Mouse (Mus musculus) ES-E14 (cell line): ENCODE data around the gene Acss1. TPM values are rescaled to one million over a fixed set of nuclear protein-coding genes. Genes with fewer than 3 reads are reported as not detected.

Experiments used
- DNase-seq: peaks from one replicate; pipeline ENCODE4 v3.0.0-alpha.2; 2013; ENCODE audit warnings: low read depth, low spot score
- H3K27ac ChIP-seq: 2 replicates; pipeline ENCODE4 v1.5.1; 2012; ENCODE audit warnings: low read depth, mild to moderate bottlenecking, low read length, moderate library complexity, mixed read lengths; ENCODE audit not compliant: poor library complexity, insufficient read depth, severe bottlenecking
- H3K36me3 ChIP-seq: 2 replicates; pipeline ENCODE4 v1.6.1; 2012; ENCODE audit warnings: mild to moderate bottlenecking, low read length, moderate library complexity, mixed read lengths; ENCODE audit not compliant: control insufficient read depth, poor library complexity, insufficient read depth, severe bottlenecking
- H3K4me1 ChIP-seq, 2 experiments: fragments of 150-350 bp in 1 of 2; sonication (generic) in 1 of 2; 2 replicates each; pipeline ENCODE4 v1.6.1; 2012; ENCODE audit warnings: low read length in 2 of 2, mild to moderate bottlenecking in 1 of 2, mixed read lengths in 1 of 2; ENCODE audit not compliant: control insufficient read depth in 2 of 2, insufficient read depth in 2 of 2, poor library complexity in 1 of 2
- H3K4me3 ChIP-seq, 2 experiments: fragments of 150-350 bp in 1 of 2; sonication (generic) in 1 of 2; 2 replicates each; pipeline ENCODE4 v1.5.1; 2012; ENCODE audit warnings: low read length in 2 of 2, low read depth in 1 of 2, mild to moderate bottlenecking in 1 of 2, mixed read lengths in 1 of 2; ENCODE audit not compliant: insufficient read depth in 1 of 2, poor library complexity in 1 of 2, severe bottlenecking in 1 of 2
- H3K9ac ChIP-seq: 2 replicates; pipeline ENCODE4 v1.6.1; 2012; ENCODE audit warnings: low read depth, mild to moderate bottlenecking, low read length, mixed read lengths; ENCODE audit not compliant: poor library complexity, insufficient read depth, severe bottlenecking
- H3K9me3 ChIP-seq: fragments of 150-350 bp; sonication (generic); 2 replicates; pipeline ENCODE4 v1.6.1; 2012; ENCODE audit warnings: low read depth, mild to moderate bottlenecking, low read length; ENCODE audit not compliant: control insufficient read depth, insufficient read depth
- CHD2 ChIP-seq: IDR thresholded peaks from 2 replicates; pipeline ENCODE4 v1.6.1; 2014; ENCODE audit warnings: mild to moderate bottlenecking, low read depth, low read length, inconsistent platforms
- HCFC1 ChIP-seq: IDR thresholded peaks from 2 replicates; pipeline ENCODE4 v1.6.1; 2012; ENCODE audit warnings: low read length, inconsistent platforms, borderline replicate concordance; ENCODE audit not compliant: insufficient read depth
- MAFK ChIP-seq: IDR thresholded peaks from 2 replicates; pipeline ENCODE4 v1.6.1; 2014; ENCODE audit warnings: mild to moderate bottlenecking, low read depth, low read length, inconsistent platforms; ENCODE audit not compliant: insufficient read depth
- ZC3H11A ChIP-seq: IDR thresholded peaks from 2 replicates; pipeline ENCODE4 v1.6.1; 2012; ENCODE audit warnings: low read depth, mild to moderate bottlenecking, inconsistent platforms, low read length, borderline replicate concordance
- ZNF384 ChIP-seq: IDR thresholded peaks from 2 replicates; pipeline ENCODE4 v1.6.1; 2012; ENCODE audit warnings: low read depth, low read length, inconsistent platforms
- in situ Hi-C, 2 experiments: fragments of 600-800 bp; cut with MboI; formaldehyde crosslinking; loops; one replicate each; pipeline ENCODE4 v1.15.1; 2025; ENCODE audit warnings: low sequenced_read_pairs in 2 of 2, inconsistent platforms in 1 of 2; ENCODE audit not compliant: unreplicated experiment in 2 of 2
- total RNA-seq: library from RNA; depleted of rRNA; stranded (reverse); fragments of 300-350 nt; gene quantifications from 2 replicates; pipeline ENCODE4 v1.2.3, GENCODE M21; 2012

Gene Acss1
- total RNA-seq, 1 experiment: 3.2 TPM

DNA sequence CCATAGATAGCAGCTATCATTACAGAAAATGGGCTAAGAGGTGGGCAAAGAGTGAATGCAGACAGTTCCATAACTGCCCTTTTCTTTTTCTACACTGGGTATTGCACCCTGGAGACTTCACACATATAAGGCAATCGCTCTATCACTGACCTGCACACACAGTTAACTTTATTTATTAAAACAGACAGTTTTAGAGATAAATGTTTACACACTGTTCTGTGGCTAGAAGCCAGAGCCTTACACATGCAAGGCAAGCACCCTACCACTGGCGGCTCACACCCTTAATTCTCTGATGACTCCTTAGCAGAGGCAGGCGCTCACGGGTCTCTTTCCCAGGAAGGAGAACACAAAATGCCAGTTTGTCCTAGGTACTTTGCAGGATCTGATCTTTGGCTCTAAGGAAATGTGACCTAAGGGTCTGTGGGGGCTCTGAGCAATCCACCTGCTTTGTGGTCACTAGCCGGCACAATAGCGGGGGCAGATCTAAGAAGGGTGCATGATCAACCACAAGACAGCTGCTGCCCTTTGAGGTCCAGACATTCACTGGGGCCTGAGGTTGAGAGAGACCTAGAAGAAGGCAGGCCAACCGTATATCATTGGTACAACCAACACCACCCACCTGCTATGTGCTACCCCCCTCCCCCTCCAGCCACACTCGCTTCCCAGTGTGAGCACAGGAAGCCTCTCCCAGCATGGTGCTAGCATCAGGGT, 21.7 kb downstream of the Acss1 start:
- Histone ChIP-seq H3K36me3 (no peaks in the 10 kb centered on the region), H3K9me3 (no peaks in the 10 kb centered on the region), H3K9ac (no peak overlapping the region), H3K27ac (no peak overlapping the region), H3K4me3 (no peak overlapping the region), H3K4me1 (peaks cover 6 to 24% of the 10 kb centered on the region in 2 experiments)
- no peak for DNase-seq
- in situ Hi-C loops: no loop called here
- TF ChIP-seq MAFK (no peak), ZNF384 (no peak), HCFC1 (no peak), CHD2 (no peak), ZC3H11A (no peak)

GRCm38 (mm10) chr2:150645225-150645624, 23.1 kb downstream of the Acss1 start:
- TF ChIP-seq HCFC1: no peak
- TF ChIP-seq MAFK: no peak
- TF ChIP-seq CHD2: no peak

DNA sequence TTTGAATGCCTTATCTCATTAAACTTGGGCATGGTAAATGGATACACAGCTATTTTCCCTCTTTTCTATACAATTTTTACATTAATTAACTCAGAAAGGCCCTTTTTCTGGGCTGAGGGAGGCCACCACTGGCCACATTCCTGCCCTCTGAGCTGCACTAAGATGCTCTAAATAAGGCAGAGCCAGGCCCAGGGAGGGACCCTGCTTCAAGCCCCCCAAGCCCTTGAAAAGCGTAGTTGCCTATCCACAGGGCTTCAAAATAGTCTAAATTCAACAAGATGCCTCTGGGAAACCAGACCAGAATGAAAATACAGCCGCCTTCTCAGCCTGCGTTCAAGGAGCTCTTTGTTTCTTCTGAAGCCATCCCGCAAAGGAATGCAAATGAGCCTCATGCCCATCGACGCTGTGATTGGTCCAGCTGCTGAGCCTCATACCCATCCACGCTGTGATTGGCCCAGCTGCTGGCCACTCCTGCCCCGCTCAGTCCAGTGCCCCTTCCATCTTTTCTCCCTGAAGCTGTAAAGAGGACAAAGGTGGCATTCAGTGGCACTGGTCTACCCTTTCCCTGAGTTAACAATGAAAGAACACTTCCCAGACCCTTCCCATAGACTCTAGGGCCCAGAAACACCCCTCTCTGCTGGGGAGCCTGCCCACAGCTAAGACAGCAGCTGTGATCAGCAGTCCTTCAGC, 24.4 kb downstream of the Acss1 start:
- DNase-seq: no peak
- Histone ChIP-seq H3K4me3 (no peak overlapping the region), H3K4me1 (peaks cover 0 to 13% of the 10 kb centered on the region in 2 experiments; a peak in 1 of 4 replicates), H3K9me3 (no peaks in the 10 kb centered on the region), H3K27ac (no peak overlapping the region), H3K36me3 (no peaks in the 10 kb centered on the region; the same call in 1 of the 2 replicates), H3K9ac (peak overlapping the region; percentile 37; the same call in 1 of the 2 replicates)
- in situ Hi-C loops: no loop called here
- TF ChIP-seq ZC3H11A (no peak), CHD2 (no peak), MAFK (no peak), ZNF384 (no peak), HCFC1 (no peak)

More at GRCm38 (mm10) chr2:150645225-150645624, 23.1 kb downstream of the Acss1 start:
- in situ Hi-C loops: no loop called here
- Histone ChIP-seq H3K4me1 (peaks cover 1 to 17% of the 10 kb centered on the region in 2 experiments; a peak in 2 of 4 replicates), H3K4me3 (no peak overlapping the region), H3K9me3 (no peaks in the 10 kb centered on the region), H3K36me3 (no peaks in the 10 kb centered on the region), H3K27ac (no peak overlapping the region), H3K9ac (no peak overlapping the region)
- no peak for DNase-seq

DNA sequence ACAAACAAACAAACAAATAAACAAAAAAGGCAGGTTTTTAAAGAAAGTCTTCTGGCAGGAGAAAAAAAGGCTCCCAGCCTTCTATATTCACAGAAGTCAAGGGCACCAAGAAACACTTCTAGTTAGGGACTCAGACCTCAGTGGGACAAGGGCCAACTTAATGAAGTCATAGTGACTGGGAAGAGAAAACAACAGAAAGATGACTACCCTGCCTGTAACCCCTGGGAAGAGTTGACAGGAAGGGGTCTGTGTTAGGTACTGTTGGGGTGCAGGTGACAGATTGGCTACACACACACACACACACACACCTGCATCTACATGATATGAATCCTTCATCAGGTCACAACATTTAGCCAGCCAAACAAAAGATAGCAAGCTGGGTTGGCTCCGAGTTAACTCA, 25.1 kb downstream of the Acss1 start:
- no peak overlapping the region for H3K9ac ChIP-seq
- DNase-seq: no peak
- in situ Hi-C loops: no loop called here
- no peaks in the 10 kb centered on the region for H3K9me3 ChIP-seq
- H3K4me3 ChIP-seq: no peak overlapping the region
- H3K4me1 ChIP-seq: peaks cover 6 to 17% of the 10 kb centered on the region in 2 experiments; a peak in 3 of 4 replicates
- H3K36me3 ChIP-seq: no peaks in the 10 kb centered on the region; the same call in 1 of the 2 replicates
- no peak overlapping the region for H3K27ac ChIP-seq
- TF ChIP-seq CHD2 (no peak), MAFK (no peak), ZNF384 (no peak), ZC3H11A (no peak), HCFC1 (no peak)
